Mouse (Mus musculus): ENCODE measurements around the gene Gng12.
"Not testable (repeated sequence)": the region's sequence is repeated elsewhere in the genome, so short reads cannot be mapped to it uniquely, and the experiment has no call there.

The Gng12 gene

GRCm38 (mm10) chr6:66958466-66959235, 62.5 kb downstream of the Gng12 start:
- no peak for DNase-seq

DNA sequence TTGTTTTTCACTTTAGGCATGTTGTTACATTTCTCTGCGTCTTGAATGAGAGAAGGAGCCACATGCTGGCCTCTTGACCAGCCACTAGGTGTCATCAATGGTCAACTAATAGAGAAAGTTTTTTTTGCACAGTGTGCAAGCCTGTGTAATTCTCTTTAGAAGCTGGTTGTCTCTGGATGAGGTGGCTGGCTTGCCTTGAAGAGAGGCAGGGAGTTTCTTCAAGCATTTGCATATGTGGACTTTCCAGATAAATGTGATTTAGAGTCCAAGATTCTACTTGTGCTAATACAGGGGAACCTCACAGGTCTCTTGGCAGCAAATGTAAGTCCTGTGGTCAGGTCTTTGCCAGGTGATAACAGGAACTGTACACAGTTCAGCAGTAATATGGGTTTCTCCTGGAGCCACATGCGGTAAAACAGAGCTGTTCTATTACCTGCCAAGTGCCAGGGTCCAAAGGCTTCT, 66.4 kb downstream of the Gng12 start:
- peak; percentile 91 for DNase-seq

DNA sequence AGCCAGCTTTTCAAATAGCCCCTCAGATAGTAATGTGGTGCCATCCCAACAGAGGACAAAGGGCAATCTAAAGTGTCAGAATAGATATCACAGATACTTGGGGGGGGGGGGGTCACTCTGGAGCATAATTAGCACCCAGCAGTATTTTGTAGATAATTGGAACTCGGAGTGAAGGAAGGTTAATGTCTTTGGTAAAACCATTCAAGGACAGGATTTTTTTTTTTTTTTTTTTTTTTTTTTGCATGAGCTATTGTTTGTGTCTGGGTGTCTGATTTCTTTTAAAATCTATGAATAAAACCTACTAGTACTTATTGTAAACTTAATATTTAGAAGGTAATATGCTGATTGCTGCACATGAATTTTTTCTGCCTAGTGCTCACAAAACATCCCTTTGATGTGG, 66.9 kb downstream of the Gng12 start:
- no peak for DNase-seq

GRCm38 (mm10) chr6:66963651-66964050, 67.5 kb downstream of the Gng12 start:
- not testable (repeated sequence) for DNase-seq

- peak; percentile 93 for DNase-seq
Observed at GRCm38 (mm10) chr6:66964222-66964621, 68.0 kb downstream of the Gng12 start.

DNA sequence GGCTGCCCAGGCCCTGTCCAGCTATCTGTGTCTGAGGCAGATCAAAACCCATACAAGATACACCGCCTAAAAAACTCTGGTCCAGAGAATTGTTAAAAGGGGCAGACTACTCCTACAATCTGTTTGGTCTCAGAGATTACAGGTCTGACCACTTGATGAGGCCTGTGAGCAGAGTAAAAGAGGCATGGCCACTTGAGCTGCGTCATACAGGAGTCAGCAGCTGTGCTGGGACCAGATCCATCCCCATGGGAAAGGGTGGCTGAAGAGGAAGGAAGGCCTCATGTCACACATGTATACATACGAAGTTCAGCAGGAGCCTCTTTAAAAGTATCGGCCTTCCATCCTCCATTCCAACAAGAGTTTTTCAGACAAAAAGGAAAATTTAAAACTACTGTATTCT, 69.0 kb downstream of the Gng12 start:
- DNase-seq, result no peak

- no peak for DNase-seq
Observed at GRCm38 (mm10) chr6:66967788-66968187, 71.6 kb downstream of the Gng12 start.

DNA sequence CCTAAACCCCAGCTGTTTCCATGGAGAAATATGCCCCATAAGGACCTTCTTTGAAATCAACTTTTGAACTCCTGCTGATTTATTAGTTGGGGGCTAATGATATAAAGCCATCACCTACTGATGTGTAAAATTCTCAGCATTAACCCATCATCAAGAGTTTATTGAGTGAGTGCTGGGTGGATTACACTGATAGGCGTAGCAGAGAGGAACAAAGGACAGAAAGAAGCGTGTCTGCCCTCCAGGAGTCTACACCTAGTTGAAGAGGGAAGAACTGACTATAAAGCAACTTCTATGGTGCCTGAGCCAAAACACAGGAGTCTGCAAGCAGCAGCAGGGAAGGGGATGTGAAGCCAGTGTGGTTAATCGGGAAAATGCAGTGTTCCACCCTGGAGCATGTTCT, 73.2 kb downstream of the Gng12 start:
- DNase-seq, result no peak

GRCm38 (mm10) chr6:66972300-66972699, 76.1 kb downstream of the Gng12 start:
- no peak for DNase-seq

- no peak for DNase-seq
Observed at GRCm38 (mm10) chr6:66973180-66973579, 77.0 kb downstream of the Gng12 start.

GRCm38 (mm10) chr6:66975522-66975921, 79.3 kb downstream of the Gng12 start:
- DNase-seq, result no peak

DNA sequence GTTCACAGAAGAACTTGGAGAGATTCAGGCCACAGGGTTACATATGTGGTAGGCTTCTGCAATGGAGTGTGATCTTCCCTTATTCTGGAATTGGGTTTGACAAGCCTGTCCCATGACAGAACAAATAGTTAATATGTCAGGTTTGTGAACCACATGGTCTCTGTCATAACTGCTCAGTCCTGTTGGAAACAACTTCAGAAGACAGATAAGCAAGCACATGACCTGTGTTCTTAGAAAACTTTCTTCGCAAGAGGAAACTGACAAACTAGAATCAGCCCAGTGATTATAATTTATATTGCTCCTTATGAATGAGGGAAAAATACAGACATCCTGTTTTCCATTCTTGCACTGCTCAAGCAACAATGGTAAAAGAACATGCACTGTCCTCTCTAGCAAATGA, 83.0 kb downstream of the Gng12 start:
- no peak for DNase-seq

GRCm38 (mm10) chr6:66980040-66980439, 83.8 kb downstream of the Gng12 start:
- no peak for DNase-seq

DNA sequence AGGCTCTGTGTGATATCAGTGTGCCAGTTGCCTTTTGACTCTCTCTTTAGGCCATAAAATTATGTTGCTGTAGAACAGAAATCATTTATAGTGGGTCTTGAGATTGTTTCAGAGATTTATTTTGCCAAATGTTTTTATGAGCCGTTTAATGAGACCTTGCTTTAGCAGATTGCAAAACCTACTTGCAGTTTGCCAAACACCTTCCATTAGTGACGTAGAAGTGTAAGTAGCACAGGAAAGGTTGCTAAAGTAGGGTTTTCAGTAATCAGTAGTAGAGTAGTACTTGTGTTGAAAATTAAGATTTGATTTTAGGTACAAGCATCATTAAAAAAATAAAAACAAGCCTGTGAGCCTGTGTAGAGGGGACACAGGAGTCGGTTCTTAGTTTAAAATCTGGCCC, 85.2 kb downstream of the Gng12 start:
- DNase-seq, result no peak

DNA sequence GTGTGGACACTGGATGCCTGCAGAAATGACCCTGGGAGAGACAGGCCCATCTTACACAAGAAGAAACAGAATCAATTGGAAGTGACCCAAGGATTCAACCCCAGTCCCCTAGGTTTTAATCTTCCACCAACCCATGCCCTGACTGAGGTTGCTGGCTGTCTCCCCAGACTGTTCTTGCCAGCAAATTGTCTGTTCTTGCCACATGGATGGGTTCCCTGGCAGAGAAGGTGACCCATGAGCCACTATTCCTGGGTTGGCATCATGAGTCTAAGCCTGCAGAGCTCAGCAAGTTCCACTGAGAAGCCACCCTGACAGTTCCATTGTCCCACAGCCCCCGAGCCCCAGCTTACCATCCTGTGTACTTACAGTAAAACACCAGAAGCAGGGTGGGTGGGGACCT, 85.7 kb downstream of the Gng12 start:
- DNase-seq, result peak; percentile 97

DNA sequence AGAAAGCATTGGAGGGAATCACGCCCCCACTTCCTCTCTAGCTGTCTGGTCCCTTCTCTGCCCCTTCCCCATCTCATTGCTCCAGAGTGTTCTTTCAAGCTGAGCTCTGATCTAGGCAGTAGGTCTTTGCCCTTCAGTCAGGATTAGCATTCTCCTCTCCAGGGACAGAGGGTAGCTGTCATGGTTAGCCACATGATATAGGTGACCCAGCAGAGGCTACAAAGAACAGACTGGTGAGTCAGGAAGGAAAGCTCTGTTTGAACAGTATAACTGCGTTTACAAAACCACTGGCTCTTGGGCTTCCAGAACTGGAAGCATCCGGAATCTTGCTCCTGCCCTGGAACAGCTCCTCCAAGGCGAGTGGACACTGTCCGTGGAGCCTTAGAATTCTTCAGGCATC, 87.9 kb downstream of the Gng12 start:
- DNase-seq, result peak; percentile 36

DNA sequence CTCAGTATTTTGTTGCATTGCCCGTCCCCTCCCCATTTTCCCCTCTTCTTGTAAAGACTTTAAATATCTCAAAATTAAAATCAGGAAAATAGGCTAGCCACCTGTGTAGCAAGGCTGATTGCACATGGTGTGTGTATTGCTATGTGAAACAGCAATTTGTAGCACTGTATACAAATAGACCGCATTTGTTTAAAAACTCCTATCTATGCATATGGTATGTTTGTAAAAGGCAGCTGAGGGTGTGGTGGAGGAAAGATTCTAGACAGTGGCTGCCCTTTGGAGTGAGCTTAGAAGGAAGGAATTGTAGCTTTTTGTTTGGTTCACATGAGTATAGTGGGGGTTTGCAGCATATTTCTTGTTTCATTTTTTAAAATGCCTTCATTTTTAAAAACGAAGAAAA, 88.5 kb downstream of the Gng12 start:
- DNase-seq, result peak; percentile 22

DNA sequence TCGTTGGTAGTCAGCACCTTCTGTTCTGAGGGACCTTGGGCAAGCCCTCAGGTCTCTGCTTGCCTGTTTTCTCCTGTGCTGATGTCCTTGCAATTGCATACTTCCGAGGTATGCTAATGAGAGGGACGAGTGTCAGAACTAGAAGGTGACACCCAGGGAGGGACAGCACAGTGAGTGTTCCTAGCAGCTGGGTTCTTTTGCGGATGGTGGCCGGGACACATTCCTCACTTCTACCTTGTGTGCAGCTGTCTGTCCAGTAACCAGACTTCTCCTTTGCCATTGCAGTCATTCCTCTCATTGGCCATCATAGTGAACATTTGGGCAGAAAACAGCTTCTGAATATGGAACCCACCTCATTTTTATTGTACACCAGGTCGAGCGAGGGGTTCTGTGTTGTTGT, 89.3 kb downstream of the Gng12 start:
- peak; percentile 21 for DNase-seq

GRCm38 (mm10) chr6:66986063-66986462, 89.9 kb downstream of the Gng12 start:
- peak; percentile 41 for DNase-seq

- peak; percentile 98 for DNase-seq
Observed at GRCm38 (mm10) chr6:66987643-66988042, 91.4 kb downstream of the Gng12 start.

DNA sequence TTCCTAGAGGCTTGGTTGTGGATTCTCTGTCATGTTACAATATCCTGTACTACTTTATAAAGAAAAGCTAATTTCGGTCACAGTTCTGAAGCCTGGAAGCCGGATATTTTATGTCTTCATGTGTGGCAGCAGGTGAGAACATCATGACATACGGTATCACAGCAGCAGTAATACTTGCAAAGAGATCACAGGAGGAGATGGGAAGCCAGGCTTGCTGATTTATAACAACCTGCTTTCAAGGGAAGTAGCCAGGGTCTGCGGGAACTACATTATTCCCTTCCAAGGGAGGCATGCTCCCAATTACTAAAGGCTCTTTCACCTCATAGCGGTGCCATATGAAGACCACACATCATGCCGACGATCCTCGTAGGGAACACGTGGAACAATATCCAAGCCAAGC, 92.2 kb downstream of the Gng12 start:
- peak; percentile 13 for DNase-seq

DNA sequence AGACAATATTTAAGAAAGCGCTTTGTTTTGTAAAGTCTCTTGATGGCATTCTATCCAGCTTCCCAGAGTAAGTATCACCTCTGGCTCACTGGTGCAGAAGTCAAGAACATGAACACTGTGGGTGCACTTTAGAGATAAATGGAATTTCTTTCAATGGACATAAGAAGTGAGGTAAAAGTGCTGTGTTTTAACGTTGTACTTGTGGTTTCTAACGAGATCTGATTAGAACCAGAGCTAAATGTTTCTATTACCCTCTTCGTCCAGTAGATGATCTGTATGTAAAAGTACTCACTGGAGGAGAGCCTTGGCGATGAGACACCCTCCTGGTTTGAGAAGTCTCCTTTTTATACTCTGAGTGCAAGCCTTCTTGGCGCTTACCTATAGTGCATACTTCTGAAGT, 92.8 kb downstream of the Gng12 start:
- peak; percentile 33 for DNase-seq

GRCm38 (mm10) chr6:66989518-66989917, 93.3 kb downstream of the Gng12 start:
- DNase-seq, result peak; percentile 81

GRCm38 (mm10) chr6:66992232-66992631, 96.0 kb downstream of the Gng12 start:
- DNase-seq, result peak; percentile 92

- peak; percentile 88 for DNase-seq
Observed at GRCm38 (mm10) chr6:66992786-66993185, 96.6 kb downstream of the Gng12 start.
